Mouse (Mus musculus): Measurements from ENCODE around the gene Sufu. TPM values are rescaled to one million over a fixed set of nuclear protein-coding genes. Genes with fewer than 3 reads are reported as not detected.
A peak's percentile ranks its signal among the peaks of the same experiment; 100 is the strongest.

Gene Sufu
- 19.8 and 24.2 TPM in 2 replicates for polyA plus RNA-seq (2015; fragmentation: Nextera tagmentation; extraction: Ambion mirVana)

DNA sequence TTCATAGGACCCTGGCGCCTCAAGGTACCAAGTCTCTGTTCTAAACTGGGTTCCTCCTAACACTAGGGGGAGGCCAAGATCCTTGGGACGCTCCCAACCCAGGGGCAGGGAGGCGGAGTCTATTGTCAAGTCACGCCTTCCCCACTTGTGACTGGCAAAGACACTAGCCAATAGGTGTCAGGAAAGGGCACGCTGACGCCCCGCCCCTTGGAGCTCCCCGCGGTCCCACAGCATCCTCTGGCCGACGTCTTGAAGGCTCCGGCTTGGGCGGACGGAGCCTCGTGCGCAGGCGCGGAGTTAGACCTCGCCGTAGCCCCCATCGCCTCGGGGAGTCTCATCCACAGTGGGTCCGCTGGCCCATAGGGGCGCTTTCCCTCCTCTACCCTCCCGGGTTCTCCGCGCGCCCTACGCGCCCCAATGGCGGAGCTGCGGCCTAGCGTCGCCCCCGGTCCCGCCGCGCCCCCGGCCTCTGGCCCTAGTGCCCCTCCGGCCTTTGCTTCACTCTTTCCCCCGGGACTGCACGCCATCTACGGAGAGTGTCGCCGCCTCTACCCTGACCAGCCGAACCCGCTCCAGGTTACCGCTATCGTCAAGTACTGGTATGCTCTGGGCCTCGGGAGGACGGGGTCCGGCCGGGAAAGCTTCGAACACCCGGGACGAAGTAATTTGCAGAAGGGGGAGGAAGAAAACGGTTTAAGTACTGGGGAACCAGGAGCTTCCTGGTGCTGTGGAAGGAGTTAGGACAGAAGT lies at the start of gene Sufu:
TSS of gene Sufu (plus strand) at position 211 of the 750 bp plus-strand sequence.
- Histone ChIP-seq H3K4me1 (ENCODE audit: control insufficient read depth, insufficient read depth, low read depth, low read length) (peaks cover 35% of the 10 kb centered on the region), H3K9me3 (ENCODE audit: control insufficient read depth, low read length) (no peaks in the 10 kb centered on the region), H3K27ac (ENCODE audit: low read depth, low read length) (peak within 1 kb of the TSS; percentile 92), H3K9ac (ENCODE audit: low read depth, low read length) (peak within 1 kb of the TSS; percentile 91), H3K36me3 (ENCODE audit: control insufficient read depth, insufficient read depth, low read length) (peaks cover 6% of the 10 kb centered on the region), H3K27me3 (replicated peaks; ENCODE audit: control insufficient read depth, insufficient read depth, low read length) (no peaks in the 10 kb centered on the region), H3K4me2 (ENCODE audit: low read length) (peak within 1 kb of the TSS; percentile 92), H3K4me3 (ENCODE audit: low read length) (peak within 1 kb of the TSS; percentile 93)
- peak; percentile 89 for ATAC-seq
- WGBS = under 1% methylated on average over 53 of the region's 57 CpGs

DNA sequence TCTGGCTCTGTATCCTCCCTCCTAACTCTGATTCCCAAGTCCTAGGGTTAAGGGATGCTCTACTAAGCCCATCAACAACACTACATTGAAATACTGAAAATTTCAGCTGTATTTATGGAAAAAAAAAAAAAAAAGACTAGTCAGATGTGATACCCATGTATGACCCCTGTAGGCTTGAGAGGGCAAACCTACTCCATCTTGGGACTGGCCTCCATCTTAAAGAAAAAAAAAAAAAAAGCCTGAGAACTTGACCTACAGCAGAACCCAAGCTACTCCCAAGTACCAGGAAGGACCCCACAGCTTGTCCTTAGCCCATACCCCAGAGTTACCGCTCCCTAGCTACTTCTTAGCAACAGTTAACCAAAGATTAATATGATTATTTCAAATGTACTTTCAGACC lies 49.5 kb upstream of the Sufu start:
- H3K4me2 ChIP-seq (ENCODE audit: low read length) = no peak overlapping the region
- WGBS = 100% methylated on average over 1 of the region's 1 CpGs
- no peaks in the 10 kb centered on the region for H3K9me3 ChIP-seq (ENCODE audit: control insufficient read depth, low read length)
- no peak for ATAC-seq
- no peak overlapping the region for H3K9ac ChIP-seq (ENCODE audit: low read depth, low read length)
- no peak overlapping the region for H3K4me3 ChIP-seq (ENCODE audit: low read length)
- no peaks in the 10 kb centered on the region for H3K36me3 ChIP-seq (ENCODE audit: control insufficient read depth, insufficient read depth, low read length)
- H3K4me1 ChIP-seq (ENCODE audit: control insufficient read depth, insufficient read depth, low read depth, low read length) = peaks cover 10% of the 10 kb centered on the region
- H3K27ac ChIP-seq (ENCODE audit: low read depth, low read length) = no peak overlapping the region
- H3K27me3 ChIP-seq (replicated peaks; ENCODE audit: control insufficient read depth, insufficient read depth, low read length) = 0 out of 2 replicates have a peak, but pooled peaks cover 2% of the 10 kb centered on the region

DNA sequence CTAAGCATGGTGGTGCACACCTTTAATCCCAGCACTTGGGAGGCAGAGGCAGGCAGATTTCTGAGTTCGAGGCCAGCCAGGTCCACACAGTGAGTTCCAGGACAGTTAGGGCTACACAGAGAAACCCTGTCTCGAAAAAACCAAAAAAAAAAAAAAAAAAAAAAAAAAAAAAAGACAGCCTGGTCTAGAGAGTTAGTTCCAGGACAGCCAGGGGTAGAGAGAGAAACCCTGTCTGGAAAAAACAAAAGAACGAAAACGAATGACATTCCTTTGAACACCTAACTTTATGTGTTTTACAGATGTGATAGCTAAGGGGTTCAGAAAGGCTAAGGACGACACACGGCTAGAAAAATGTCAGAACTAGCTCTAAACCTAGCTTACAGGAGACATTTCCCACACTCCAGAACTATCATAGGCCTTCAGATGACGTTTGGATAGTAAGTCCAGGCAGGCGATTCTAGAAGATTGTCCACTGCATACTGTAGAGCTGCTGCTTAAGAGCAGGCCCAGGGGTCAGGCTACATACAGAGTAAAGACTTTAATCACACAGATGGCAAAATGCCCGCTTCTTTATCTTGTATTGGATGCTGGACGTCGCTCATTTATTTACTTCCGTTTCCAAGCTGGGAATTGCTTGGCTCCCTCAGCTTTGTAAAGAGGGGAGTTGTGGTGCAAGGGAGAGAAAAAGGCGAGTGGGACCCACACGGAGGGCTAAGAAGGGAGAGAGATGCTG lies 48.6 kb upstream of the Sufu start:
- WGBS = 28% methylated on average over 14 of the region's 14 CpGs
- Histone ChIP-seq H3K27me3 (replicated peaks; ENCODE audit: control insufficient read depth, insufficient read depth, low read length) (0 out of 2 replicates have a peak, but pooled peaks cover 2% of the 10 kb centered on the region), H3K9ac (ENCODE audit: low read depth, low read length) (peak overlapping the region; percentile 93)

DNA sequence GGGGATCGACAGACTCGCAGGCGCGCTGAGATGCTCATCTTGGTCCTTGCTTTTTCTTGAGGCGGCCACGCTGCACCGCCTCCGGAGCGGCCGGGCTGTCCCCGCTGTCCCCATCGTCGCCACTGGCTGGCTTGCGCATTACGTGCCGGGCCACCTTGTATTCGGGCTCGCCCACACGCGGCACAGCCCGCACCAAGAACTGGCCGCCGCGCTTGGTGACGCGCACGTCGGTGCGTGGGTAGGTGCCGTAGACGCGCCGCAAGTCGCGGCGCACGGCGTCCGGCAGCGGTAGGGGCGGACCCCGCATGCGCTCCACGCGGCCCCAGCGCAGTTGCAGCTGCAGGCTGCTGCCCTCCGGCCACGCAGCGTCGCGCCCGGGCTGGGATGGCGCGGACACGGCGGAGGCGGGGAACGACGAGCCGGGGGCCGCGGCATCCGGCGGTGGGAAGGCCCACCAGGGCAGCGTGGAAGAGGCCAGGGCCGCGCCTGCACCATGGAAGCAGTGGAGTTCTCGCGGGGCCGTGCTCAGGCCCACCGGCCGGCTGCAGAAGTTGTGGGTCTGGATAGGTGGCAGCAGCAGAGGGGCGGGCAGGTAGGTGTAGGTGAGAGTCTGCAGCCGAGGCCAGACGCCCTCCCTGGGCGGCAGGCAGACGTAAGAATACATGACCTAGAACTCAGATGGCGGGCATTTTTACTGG lies 47.8 kb upstream of the Sufu start:
- Histone ChIP-seq H3K9me3 (ENCODE audit: control insufficient read depth, low read length) (no peaks in the 10 kb centered on the region), H3K4me2 (ENCODE audit: low read length) (peak overlapping the region; percentile 61), H3K27me3 (replicated peaks; ENCODE audit: control insufficient read depth, insufficient read depth, low read length) (0 out of 2 replicates have a peak, but pooled peaks cover 2% of the 10 kb centered on the region), H3K4me3 (ENCODE audit: low read length) (peak overlapping the region; percentile 74), H3K36me3 (ENCODE audit: control insufficient read depth, insufficient read depth, low read length) (no peaks in the 10 kb centered on the region), H3K9ac (ENCODE audit: low read depth, low read length) (peak overlapping the region; percentile 93), H3K4me1 (ENCODE audit: control insufficient read depth, insufficient read depth, low read depth, low read length) (peaks cover 10% of the 10 kb centered on the region), H3K27ac (ENCODE audit: low read depth, low read length) (peak overlapping the region; percentile 94)
- under 1% methylated on average over 74 of the region's 78 CpGs for WGBS
- ATAC-seq = peak; percentile 96

More for the DNA sequence above, 48.6 kb upstream of the Sufu start:
- H3K4me1 ChIP-seq (ENCODE audit: control insufficient read depth, insufficient read depth, low read depth, low read length) = peaks cover 10% of the 10 kb centered on the region
- peak overlapping the region; percentile 61 for H3K4me2 ChIP-seq (ENCODE audit: low read length)
- peak overlapping the region; percentile 74 for H3K4me3 ChIP-seq (ENCODE audit: low read length)
- H3K27ac ChIP-seq (ENCODE audit: low read depth, low read length) = peak overlapping the region; percentile 94
- H3K9me3 ChIP-seq (ENCODE audit: control insufficient read depth, low read length) = no peaks in the 10 kb centered on the region
- H3K36me3 ChIP-seq (ENCODE audit: control insufficient read depth, insufficient read depth, low read length) = no peaks in the 10 kb centered on the region
- ATAC-seq = no peak

DNA sequence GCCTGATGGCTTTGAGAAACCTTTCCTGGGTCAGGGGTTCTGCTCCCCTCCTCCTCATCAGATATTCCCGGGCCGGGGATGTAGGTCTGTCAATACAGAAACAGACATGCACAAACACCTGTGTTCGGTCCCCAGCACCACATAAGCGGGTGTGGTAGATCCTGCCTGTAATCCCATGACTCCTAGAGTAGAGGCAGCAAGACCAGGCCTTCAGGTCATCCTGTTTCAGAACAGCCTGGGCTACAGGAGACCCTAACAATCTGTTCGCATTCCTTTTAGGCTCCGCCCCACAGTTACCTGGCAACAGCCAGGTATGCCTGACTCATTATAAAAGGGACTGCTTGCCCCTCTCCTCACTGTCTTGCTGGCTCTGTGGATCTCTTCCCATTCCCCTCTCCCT lies 47.1 kb upstream of the Sufu start:
- Histone ChIP-seq H3K9ac (ENCODE audit: low read depth, low read length) (peak overlapping the region; percentile 93), H3K4me3 (ENCODE audit: low read length) (peak overlapping the region; percentile 74), H3K4me2 (ENCODE audit: low read length) (peak overlapping the region; percentile 61), H3K27me3 (replicated peaks; ENCODE audit: control insufficient read depth, insufficient read depth, low read length) (0 out of 2 replicates have a peak, but pooled peaks cover 2% of the 10 kb centered on the region), H3K4me1 (ENCODE audit: control insufficient read depth, insufficient read depth, low read depth, low read length) (peaks cover 10% of the 10 kb centered on the region), H3K27ac (ENCODE audit: low read depth, low read length) (peak overlapping the region; percentile 94; the same call in 1 of the 2 replicates), H3K9me3 (ENCODE audit: control insufficient read depth, low read length) (no peaks in the 10 kb centered on the region), H3K36me3 (ENCODE audit: control insufficient read depth, insufficient read depth, low read length) (no peaks in the 10 kb centered on the region)
- WGBS = 29% methylated on average over 6 of the region's 6 CpGs
- 0 out of 2 replicates have a peak, but pooled peaks have one; percentile 9 for ATAC-seq

DNA sequence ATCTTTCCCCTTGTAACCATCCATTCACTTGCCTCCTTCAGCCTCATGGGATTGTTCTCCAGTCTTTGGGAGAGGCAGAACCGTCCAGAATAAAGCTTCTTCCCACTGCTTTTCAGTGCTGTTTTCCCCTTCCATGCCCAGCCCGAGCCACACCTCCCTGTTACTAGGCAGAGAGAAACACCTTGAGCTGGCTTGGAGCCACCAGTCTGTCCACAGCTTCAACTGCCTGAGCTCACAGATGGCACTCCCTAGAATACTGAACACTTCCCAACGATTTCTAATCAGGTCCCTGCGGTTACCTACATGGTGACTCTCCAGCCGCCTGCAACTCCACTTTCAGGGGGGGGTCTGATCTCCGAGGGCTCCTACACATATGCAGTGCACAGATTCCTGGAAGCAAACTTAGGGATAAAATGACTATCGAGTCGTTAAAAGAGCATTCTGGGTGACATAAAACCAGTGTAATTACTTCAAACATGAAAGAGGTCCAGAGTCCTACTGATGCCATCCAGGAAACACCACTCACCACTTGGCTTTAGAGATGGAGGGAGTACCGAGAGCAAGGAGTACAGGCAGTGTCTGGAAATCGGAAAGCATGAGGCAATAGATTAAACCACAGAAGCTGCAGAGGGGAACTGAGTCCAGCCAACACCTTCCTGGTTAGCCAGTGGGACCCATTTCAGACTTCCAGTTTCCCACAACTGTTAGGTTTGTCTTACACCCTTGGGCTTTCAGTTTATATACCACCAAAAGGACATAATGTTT lies 46.3 kb upstream of the Sufu start, which contains the start of gene 2310034G01Rik:
TSS of gene 2310034G01Rik (minus strand) at position 135 of the 765 bp plus-strand sequence.
- Histone ChIP-seq H3K4me1 (ENCODE audit: control insufficient read depth, insufficient read depth, low read depth, low read length) (peaks cover 10% of the 10 kb centered on the region), H3K9ac (ENCODE audit: low read depth, low read length) (peak within 1 kb of the TSS; percentile 93), H3K4me3 (ENCODE audit: low read length) (peak within 1 kb of the TSS; percentile 74), H3K4me2 (ENCODE audit: low read length) (peak within 1 kb of the TSS; percentile 61), H3K36me3 (ENCODE audit: control insufficient read depth, insufficient read depth, low read length) (no peaks in the 10 kb centered on the region), H3K27me3 (replicated peaks; ENCODE audit: control insufficient read depth, insufficient read depth, low read length) (no peaks in the 10 kb centered on the region), H3K27ac (ENCODE audit: low read depth, low read length) (peak within 1 kb of the TSS; percentile 94), H3K9me3 (ENCODE audit: control insufficient read depth, low read length) (no peaks in the 10 kb centered on the region)
- ATAC-seq = no peak
- WGBS = 65% methylated on average over 10 of the region's 10 CpGs

DNA sequence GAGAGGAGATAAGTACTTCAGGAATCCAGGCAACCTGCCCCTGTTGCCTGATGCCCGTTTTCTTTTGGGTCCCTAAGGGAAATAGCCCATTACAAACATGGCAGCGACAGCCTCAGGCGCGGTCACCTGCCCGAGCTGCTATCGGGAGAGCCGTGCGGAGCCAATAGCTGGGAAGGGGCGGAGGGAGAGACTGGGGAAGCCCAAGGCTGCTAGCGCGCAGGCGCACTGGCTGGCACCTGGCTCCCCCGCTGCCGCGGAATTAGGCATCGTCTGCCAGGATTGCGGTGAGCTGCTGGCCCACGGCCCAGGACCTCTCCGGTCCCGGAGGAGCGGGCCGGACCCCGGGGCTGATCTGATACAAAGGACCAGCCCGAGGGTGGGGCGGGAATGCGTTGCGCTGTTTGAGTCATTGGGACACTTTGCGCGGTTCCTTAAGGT lies 40.0 kb upstream of the Sufu start:
- under 1% methylated on average over 29 of the region's 29 CpGs for WGBS
- peak overlapping the region; percentile 75 for H3K27ac ChIP-seq (ENCODE audit: low read depth, low read length)
- peak overlapping the region; percentile 68 for H3K4me3 ChIP-seq (ENCODE audit: low read length)

More for the DNA sequence above, 40.0 kb upstream of the Sufu start:
- ATAC-seq = peak; percentile 94
- Histone ChIP-seq H3K4me1 (ENCODE audit: control insufficient read depth, insufficient read depth, low read depth, low read length) (peaks cover 9% of the 10 kb centered on the region), H3K36me3 (ENCODE audit: control insufficient read depth, insufficient read depth, low read length) (no peaks in the 10 kb centered on the region), H3K9ac (ENCODE audit: low read depth, low read length) (peak overlapping the region; percentile 87), H3K27me3 (replicated peaks; ENCODE audit: control insufficient read depth, insufficient read depth, low read length) (no peaks in the 10 kb centered on the region; the same call in 1 of the 2 replicates), H3K4me2 (ENCODE audit: low read length) (peak overlapping the region; percentile 84), H3K9me3 (ENCODE audit: control insufficient read depth, low read length) (no peaks in the 10 kb centered on the region)

Measured in hindbrain, embryonic 16.5 days (tissue).